Mouse (Mus musculus) hindbrain, postnatal 0 days (tissue): Measurements from ENCODE around the gene Dgkd. TPM values are rescaled to one million over a fixed set of nuclear protein-coding genes. Genes with fewer than 3 reads are reported as not detected.

ENCODE experiments used
- ATAC-seq: fragments of 200-750 bp; cut with Nextera tagmentation; 2 replicates; pipeline ENCODE4 v1.8.0; 2017; ENCODE audit warnings: mild to moderate bottlenecking, moderate TSS enrichment, moderate library complexity
- DNase-seq: peaks from one replicate; pipeline ENCODE4 v3.0.0-alpha.2; 2015; ENCODE audit warnings: low spot score
- H3K27ac ChIP-seq: fragments of 300-500 bp; sonication (generic); 2 replicates; pipeline ENCODE4 v1.5.1; 2014; ENCODE audit warnings: mild to moderate bottlenecking
- H3K27me3 ChIP-seq: fragments of 300-500 bp; sonication (generic); 2 replicates; pipeline ENCODE4 v1.6.1; 2014; ENCODE audit warnings: low read length, mixed read lengths; ENCODE audit not compliant: insufficient read depth
- H3K36me3 ChIP-seq: fragments of 300-500 bp; sonication (generic); 2 replicates; pipeline ENCODE4 v1.6.1; 2014; ENCODE audit warnings: low read length, mixed read lengths; ENCODE audit not compliant: insufficient read depth
- H3K4me1 ChIP-seq: fragments of 300-500 bp; sonication (generic); 2 replicates; pipeline ENCODE4 v1.6.1; 2014; ENCODE audit warnings: antibody characterized with exemption, low read length, mixed read lengths; ENCODE audit not compliant: insufficient read depth
- H3K4me2 ChIP-seq: fragments of 300-500 bp; sonication (generic); 2 replicates; pipeline ENCODE4 v1.6.1; 2014; ENCODE audit warnings: low read depth, mild to moderate bottlenecking, low read length, moderate library complexity, mixed read lengths
- H3K4me3 ChIP-seq: fragments of 300-500 bp; sonication (generic); 2 replicates; pipeline ENCODE4 v1.5.1; 2014; ENCODE audit warnings: low read length
- H3K9ac ChIP-seq: fragments of 300-500 bp; sonication (generic); replicated peaks from 2 replicates; pipeline ENCODE4 v1.6.1; 2014; ENCODE audit warnings: mild to moderate bottlenecking, low read length, moderate library complexity, mixed read lengths
- H3K9me3 ChIP-seq: fragments of 300-500 bp; sonication (generic); 2 replicates; pipeline ENCODE4 v1.6.1; 2016; ENCODE audit warnings: low read length, mixed read lengths
- CTCF ChIP-seq: IDR thresholded peaks from 2 replicates; pipeline ENCODE4 v1.5.1; 2016; ENCODE audit warnings: antibody characterized with exemption, control low read depth, low read depth
- WGBS: fragments of 180-500 bp; shearing (Covaris S2); extraction: QIAGEN DNeasy Blood & Tissue Kit; methylation state at CpG from one replicate; pipeline ENCODE4 v1.1.7; 2014; 5-methylcytosine and 5-hydroxymethylcytosine counted together
- polyA plus RNA-seq: library from polyadenylated mRNA; unstranded; fragments of >200 nt; fragmentation: Nextera tagmentation; extraction: Ambion mirVana; gene quantifications from 2 replicates; pipeline ENCODE4 v1.2.1, GENCODE M21; 2015
- total RNA-seq: library from RNA; depleted of rRNA; stranded (reverse); fragments of >200 nt; gene quantifications from 2 replicates; pipeline ENCODE4 v1.2.3, GENCODE M21; 2014

Dgkd gene
- total and polyA plus RNA-seq, 2 experiments from 2014 or later: 33.5 to 78.0 TPM

DNA sequence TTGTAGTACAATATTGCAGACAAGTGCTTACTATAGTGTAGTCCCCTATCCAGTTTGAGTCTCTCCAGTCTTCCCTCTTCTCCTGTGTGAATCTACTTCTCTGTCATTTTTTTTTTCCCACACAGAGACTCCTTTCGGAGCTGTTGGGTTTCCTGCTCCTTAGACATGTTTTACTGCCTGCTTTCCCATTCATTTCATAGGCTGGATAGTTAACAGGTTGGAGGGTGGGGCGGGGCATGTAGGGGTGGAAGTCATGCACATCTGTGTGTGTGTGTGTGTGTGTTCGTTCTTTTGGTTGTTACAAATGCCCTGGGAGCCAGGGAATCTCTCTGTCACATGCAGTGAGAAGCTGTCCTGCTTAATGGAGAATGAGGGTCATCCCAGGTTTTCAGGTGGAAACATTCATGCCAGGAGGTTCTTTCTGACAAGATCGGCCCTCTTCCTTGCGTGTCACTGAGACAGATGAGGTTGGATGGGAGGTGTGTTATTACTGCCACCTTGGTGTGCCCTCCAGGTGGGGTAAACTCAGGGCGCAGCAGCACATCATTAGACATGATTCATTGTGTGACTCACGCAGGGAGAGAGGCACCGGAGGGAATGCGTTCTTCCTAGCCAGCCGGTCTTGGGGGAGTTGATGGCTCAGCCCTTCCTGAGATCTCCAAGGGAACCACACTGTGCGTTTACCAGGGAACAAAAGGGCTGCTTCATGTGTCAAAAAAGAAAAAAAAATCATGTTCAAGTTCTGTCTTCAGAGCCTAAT is 4.7 kb upstream of the Dgkd start:
- Histone ChIP-seq H3K9me3 (no peaks in the 10 kb centered on the region), H3K4me2 (no peak overlapping the region), H3K27me3 (no peaks in the 10 kb centered on the region), H3K36me3 (no peaks in the 10 kb centered on the region), H3K4me3 (no peak overlapping the region), H3K9ac (no peak overlapping the region), H3K4me1 (no peaks in the 10 kb centered on the region), H3K27ac (no peak overlapping the region)
- no peak for ATAC-seq
- TF ChIP-seq CTCF: no peak
- DNase-seq: no peak
- WGBS: 42% methylated on average over 11 of the region's 11 CpGs

DNA sequence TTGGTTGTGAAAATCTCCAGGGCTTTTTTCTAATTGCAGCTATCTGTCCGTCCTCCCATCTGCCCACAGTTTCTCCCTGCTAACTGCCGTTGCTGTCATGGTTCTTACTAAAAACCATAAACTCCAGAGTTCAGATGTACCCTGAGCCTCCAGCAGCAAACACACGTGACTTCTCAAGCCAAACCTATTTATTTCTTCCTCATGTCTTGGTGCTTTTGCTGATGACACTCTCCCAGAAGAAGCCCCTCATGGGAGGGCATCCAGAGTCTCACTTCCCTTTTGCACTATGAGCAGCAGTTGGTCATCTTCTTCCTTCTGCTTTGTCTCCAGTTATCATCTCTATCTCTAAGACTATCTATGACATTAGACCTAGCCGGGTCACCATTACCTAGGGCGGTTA is 3.8 kb upstream of the Dgkd start:
- Histone ChIP-seq H3K9me3 (no peaks in the 10 kb centered on the region), H3K27me3 (no peaks in the 10 kb centered on the region), H3K9ac (no peak overlapping the region), H3K4me3 (no peak overlapping the region), H3K36me3 (no peaks in the 10 kb centered on the region), H3K4me1 (peaks cover 3% of the 10 kb centered on the region), H3K27ac (no peak overlapping the region), H3K4me2 (no peak overlapping the region)
- ATAC-seq: no peak
- 80% methylated on average over 5 of the region's 5 CpGs for WGBS
- no peak for DNase-seq
- no peak for TF ChIP-seq CTCF

DNA sequence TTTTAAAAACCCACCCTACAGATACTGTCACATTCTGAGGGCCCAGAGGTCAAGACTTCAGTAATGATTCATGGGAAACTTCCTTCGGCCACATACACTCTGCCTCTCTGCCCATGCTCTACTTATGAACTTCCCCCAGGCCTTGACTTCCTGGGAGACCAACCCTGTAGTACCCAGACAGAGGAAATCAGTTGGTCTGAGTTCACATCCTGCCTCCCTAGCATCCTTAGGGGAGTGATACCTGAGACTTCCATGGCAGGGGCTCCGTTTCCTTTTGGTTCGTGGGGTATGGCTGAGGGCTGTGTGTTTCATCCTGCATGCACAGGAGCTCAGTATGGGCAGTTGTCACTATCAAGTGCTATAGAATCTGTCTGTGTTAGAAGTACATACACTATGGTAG is 1.7 kb upstream of the Dgkd start:
- Histone ChIP-seq H3K36me3 (no peaks in the 10 kb centered on the region), H3K27me3 (no peaks in the 10 kb centered on the region), H3K9me3 (no peaks in the 10 kb centered on the region), H3K4me1 (peaks cover 11% of the 10 kb centered on the region), H3K9ac (no peak overlapping the region), H3K4me3 (no peak overlapping the region), H3K4me2 (no peak overlapping the region), H3K27ac (no peak overlapping the region)
- WGBS: 91% methylated on average over 3 of the region's 3 CpGs
- no peak for TF ChIP-seq CTCF
- DNase-seq (no peak), ATAC-seq (no peak)

DNA sequence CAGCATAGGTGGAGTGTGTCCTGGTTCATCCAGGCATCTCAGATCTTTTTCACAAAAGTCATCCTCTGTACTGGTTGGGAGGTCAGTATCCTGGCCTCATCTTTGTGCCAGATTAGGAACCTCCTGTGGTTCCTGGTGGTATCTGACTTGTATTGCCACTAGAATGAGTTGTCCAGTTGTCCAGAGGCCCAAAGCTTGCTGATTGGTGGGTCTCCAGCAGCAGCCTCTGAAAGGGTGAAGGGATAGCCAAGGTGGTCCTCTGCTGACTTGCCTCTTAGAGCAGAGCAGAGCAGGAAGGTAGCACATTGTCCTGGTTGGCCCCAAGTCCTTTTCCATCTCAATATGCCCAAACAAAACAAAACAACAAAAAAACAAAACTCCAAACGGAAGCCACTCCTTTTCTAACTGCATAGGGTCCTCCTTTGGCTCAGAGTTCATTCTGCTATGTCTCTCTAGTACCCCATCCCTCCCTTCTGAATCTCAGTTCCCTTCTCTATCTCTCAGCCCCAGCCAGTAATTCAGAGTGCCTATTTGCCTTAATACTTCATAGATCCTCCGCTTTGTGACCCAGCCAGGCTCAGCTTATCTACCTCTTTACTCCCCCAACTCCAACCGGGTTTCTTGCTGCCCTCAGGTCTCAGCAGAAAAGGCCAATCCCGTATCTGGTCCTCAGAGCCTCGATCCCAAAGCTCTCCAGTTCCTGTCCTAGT is 851 bp upstream of the Dgkd start:
- peak overlapping the region; percentile 88; the same call in 1 of the 2 replicates for H3K27ac ChIP-seq
- peak overlapping the region; percentile 96 for H3K9ac ChIP-seq
- TF ChIP-seq CTCF: no peak
- ATAC-seq: no peak
- no peaks in the 10 kb centered on the region for H3K27me3 ChIP-seq
- H3K4me1 ChIP-seq: peaks cover 11% of the 10 kb centered on the region
- WGBS: 54% methylated on average over 5 of the region's 5 CpGs
- H3K9me3 ChIP-seq: no peaks in the 10 kb centered on the region
- no peak for DNase-seq
- H3K4me2 ChIP-seq: peak overlapping the region; percentile 96
- H3K4me3 ChIP-seq: peak overlapping the region; percentile 95
- H3K36me3 ChIP-seq: no peaks in the 10 kb centered on the region

DNA sequence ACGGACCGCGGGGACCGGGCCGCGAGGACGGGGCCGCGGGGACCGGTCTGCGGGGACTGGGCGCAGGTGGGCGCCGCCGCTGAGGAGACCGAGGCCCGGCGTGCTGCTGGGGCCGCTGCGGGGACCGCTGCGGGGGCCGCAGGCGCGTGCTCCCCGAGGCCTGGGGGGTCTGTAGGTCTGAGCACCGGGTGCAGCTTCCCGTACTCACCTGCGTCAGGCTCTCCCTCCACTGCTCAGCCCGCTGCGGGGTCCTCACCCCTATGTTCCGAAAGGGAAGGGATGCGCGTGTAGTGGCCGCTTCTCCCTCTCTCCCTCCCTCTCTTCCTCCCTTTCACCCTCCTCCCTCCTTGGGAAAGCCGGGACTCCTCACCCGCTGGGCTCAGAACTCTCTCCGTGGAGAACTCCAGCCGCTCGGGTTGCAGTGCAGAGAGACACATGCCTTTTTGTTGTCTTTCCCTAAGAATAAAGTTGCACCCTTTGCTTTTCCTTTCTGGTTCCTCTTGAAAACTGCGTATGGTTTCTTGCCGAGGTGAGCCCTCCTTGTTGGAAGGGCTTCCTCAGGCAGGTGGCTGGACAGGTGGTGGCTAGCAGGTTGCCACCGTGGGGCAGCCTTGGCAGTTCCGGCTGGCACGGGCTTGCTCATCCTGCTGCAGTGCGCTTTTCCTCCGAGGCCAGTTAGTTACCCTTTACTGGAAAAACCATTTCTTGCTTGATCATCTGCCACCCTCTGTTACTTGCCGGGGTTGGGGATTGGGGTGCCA is 694 bp downstream of the Dgkd start:
- DNase-seq: peak; percentile 62
- no peak for TF ChIP-seq CTCF
- H3K9me3 ChIP-seq: no peaks in the 10 kb centered on the region

DNA sequence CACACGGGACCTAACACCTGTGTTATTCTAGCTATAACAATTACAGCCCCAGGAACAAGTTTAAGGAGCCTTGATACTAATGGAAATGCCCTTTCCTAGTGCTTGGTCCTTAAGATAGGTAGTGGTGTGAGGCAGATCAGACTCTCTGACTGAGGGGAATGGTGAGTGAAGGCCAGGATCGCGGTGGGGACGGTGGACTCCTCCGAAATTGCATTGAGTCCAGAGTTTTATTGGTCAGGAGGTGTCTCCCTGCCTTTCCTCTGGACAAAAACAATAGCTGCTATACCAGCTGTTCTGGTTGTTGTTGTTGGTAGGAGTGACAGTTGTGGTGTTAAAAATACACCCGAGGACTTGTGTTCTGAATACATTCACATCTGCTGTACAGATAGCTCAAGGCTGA is 1.3 kb downstream of the Dgkd start:
- peak overlapping the region; percentile 88 for H3K27ac ChIP-seq
- peaks cover 11% of the 10 kb centered on the region for H3K4me1 ChIP-seq
- WGBS: 17% methylated on average over 6 of the region's 6 CpGs
- no peaks in the 10 kb centered on the region for H3K27me3 ChIP-seq
- H3K9ac ChIP-seq: peak overlapping the region; percentile 96
- H3K36me3 ChIP-seq: no peaks in the 10 kb centered on the region
- H3K4me3 ChIP-seq: peak overlapping the region; percentile 95
- TF ChIP-seq CTCF: no peak
- no peaks in the 10 kb centered on the region for H3K9me3 ChIP-seq
- ATAC-seq (no peak), DNase-seq (no peak)
- peak overlapping the region; percentile 96 for H3K4me2 ChIP-seq

More for the DNA sequence above, 694 bp downstream of the Dgkd start:
- Histone ChIP-seq H3K27me3 (no peaks in the 10 kb centered on the region), H3K4me2 (peak overlapping the region; percentile 96), H3K9ac (peak overlapping the region; percentile 96), H3K27ac (peak overlapping the region; percentile 88), H3K4me3 (peak overlapping the region; percentile 95), H3K4me1 (peaks cover 11% of the 10 kb centered on the region), H3K36me3 (no peaks in the 10 kb centered on the region)
- peak; percentile 64 for ATAC-seq
- WGBS: under 1% methylated on average over 38 of the region's 48 CpGs
